Mouse (Mus musculus) heart, adult 9 months (tissue): Measurements from ENCODE around the gene Gm10130.
"Not testable (repeated sequence)": the region's sequence is repeated elsewhere in the genome, so short reads cannot be mapped to it uniquely, and the experiment has no call there.

Experiments used
- DNase-seq, 2 experiments: peaks; one replicate each; pipeline ENCODE4 v3.0.0; 2022; ENCODE audit warnings: low spot score in 2 of 2

Gm10130 gene

GRCm38 (mm10) chr2:150323402-150323801 lies at the start of gene Gm10130:
Gm10130 (plus strand) TSS chr2:150323702.
- DNase-seq: no peak

- DNase-seq: no peak
Observed at GRCm38 (mm10) chr2:150293669-150294068, 29.8 kb upstream of the Gm10130 start.

DNA sequence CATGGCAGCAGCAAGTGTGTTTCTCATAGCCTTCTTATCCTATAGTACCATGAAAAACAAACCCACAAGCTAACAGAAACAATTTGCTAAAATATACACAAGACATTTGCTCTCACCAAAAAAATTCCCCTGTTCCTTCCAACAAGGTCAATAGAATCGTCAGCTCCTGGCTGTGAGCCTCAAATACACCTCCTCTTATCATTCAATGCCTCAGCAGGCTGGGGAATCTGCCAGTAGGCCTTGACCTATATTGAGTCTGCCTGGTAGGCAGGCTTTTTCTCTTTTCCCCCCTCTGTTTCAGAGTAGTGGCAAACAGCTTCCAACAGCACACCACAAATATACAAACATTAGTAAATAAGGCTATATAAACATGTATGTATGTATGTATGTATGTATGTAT lies 24.4 kb upstream of the Gm10130 start:
- DNase-seq: peak in 1 of 2 experiments; percentile 8

GRCm38 (mm10) chr2:150307183-150307773 lies 16.2 kb upstream of the Gm10130 start:
- no peak for DNase-seq

DNA sequence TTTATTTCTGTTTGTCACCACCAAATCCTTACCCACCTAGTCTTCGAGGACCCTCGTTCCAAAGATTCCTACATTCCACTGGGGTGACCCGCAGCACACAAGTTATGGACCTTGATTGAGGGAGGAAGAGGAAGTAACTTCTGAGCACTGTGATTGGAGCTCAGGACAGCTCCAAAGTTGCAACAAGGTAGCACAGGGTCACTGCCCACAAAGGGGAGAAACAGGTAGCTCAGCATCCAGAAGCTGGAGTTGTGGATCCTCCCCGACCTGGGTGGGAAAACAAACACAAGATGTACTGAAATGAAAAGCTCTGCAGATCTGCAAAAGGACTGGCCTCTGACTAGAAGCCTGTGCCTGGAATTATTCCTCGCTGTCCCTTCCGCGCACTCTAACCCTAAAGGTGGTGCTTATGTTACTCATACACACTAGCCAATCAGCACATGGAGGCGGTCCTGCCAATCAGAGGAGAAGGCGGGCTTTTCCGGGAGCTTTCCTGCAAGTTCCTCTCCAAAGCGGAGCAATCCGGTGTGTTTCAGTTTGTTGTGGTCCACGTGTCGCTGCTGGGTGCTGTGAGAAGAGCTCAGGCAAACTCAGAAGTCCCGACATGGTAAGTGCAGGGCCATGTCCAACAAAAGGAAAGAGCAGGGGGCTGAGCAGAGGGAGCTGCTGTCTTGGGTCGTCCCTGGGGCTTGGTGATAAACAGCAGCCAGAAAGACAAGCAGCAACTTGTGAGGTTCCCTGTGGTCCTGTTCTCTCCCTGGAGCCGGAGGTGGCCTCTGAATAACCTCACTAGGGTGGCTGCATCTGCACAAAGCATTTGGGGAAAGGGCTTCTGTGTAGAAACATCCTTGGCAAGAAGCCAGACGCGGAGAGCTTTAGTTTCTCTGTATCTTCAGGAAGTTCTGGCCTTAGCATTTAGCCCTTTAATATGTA lies 12.3 kb upstream of the Gm10130 start:
- DNase-seq: peak; percentile 92 to 94

DNA sequence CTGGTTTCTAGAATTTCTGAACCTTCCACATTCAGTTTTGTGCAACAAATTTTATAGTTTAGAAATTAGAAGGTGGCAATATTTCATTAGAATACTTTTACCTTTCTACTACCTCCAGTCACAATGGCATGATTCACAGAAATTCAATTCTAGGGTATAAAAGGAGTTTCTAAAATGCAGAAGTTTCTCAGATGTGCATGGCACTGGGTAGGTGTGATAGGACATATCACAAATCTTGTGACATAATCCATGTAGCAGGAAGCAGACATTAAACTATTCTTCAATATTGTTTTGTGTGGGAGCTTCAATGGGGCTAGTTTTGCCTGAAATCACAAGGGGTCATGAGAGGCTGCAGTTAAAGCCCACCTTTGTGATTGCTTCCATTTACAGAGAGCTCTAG lies 7.4 kb upstream of the Gm10130 start:
- no peak for DNase-seq

DNA sequence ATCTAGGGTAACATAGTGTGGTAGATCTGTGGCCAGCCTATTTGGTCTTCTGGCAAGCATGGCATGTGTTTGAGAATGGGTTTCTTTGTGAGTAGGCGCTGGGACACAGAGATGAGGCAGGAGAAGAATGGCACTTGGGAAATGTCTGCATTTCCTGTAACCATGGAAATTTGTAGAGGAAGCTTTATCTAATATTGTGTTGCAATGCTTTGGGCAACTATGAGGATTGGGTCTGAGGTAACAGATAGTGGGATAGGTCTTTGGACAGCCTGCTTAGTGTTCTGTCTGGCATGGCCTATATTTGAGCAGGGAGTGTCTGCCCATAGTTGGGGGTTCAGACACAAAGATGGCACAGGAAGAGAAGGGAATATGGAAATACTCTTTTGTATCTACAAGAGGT lies 4.5 kb upstream of the Gm10130 start:
- no peak for DNase-seq

DNA sequence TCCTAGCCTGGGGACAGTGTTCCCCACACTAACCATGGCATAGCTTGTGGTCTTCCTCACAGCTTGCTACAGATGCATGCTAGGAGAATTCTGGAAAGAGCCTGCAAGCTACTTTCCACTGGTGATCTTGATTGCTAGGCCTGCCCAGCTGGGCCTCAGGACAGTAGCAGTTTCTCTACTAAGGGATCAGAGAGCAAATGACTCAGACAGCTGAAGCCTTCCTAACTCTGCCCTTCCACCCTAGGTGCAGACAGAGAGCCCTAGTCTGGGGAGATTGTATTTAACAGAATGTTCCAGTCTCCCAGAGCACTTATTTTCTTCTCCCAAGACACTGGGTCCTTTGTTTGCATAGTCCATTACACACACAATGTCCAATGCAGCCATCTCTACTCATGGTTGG lies 33.6 kb downstream of the Gm10130 start:
- DNase-seq: not testable (repeated sequence)

GRCm38 (mm10) chr2:150362113-150362877 lies 38.8 kb downstream of the Gm10130 start, which contains the start of gene 3300002I08Rik:
3300002I08Rik (minus strand) TSS chr2:150362765.
- DNase-seq: peak; percentile 89 to 92

DNA sequence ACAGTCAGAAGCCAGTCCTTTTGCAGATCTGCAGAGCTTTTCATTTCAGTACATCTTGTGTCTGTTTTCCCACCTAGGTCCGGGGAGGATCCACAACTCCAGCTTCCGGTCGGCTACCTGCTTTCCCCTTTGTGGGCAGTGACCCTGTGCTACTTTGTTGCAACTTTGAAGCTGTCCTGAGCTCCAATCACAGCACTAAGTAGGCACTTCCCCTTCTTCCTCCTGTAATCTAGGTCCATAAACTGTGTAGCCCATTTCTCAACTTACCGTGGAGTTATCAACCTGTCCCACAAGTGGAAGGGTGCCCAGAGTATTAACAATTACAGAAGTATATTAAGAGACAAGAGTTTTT lies 39.4 kb downstream of the Gm10130 start:
- DNase-seq: no peak

DNA sequence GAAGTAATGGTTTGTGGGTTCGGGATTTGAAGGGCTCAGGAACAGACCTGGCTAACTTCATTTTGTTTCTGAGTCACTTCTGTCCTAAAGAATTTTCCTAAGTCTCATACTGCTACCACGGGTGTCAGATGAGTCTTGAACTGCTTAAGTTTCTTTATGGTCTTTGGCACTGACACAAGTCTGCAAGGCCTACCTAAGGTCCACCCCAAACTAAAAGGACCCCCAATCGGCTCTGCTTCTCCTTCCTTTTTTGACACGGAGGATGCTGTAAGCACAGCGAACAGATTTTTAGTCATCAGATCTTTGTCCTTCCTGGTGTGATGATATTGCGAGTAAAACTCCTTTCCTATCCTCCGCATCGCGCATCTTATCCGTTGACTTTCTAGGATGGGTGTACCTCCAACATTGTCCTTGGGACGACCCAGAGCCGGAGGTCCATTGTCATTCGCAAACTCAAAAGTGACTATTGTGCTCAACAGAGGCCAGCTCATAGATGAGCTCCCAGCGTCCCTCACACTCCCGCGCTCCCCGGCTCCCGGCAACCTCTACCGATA lies 62.1 kb downstream of the Gm10130 start:
- not testable (repeated sequence) for DNase-seq

DNA sequence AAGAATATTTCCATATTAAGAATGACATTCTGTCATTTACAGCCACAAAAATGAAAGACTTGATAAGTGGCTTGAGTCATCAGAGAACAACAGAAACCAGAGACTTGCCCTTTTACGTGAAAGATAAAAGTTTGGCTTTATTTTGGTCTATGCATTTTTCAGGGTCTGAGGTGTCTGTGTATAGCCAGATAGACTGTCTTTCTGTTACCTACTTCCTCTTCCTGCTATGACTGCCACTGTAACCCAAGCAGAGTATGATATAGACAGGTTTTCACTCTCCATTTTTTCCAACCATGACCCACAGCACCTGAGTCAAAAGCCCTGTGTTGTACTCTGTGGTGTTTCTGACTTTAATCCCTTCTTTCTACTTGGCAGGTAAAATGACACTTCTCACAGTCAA lies 66.7 kb downstream of the Gm10130 start:
- no peak for DNase-seq

DNA sequence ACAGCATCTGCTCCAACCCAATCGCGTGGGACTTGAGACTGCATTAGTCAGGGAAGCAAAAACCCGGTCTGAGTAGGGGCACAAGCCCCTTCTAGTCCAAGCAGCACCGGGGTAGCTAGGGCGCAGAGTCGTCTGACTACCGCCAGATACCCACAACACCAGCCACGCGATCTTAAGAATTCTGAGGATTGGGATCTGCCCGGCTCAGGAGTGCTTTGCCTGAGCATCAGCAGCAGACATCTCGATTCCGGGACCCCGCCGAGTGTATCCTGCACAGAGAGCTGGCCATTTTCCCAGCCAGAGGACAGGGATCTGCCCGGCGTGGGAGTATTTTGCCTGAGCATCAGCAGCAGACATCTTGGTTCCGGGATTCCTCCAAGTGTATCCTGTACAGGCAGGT lies 88.6 kb downstream of the Gm10130 start:
- DNase-seq: not testable (repeated sequence)
